Mouse (Mus musculus) neural tube, embryonic 11.5 days (tissue): ENCODE measurements around the gene Mtus2. TPM values are rescaled to one million over a fixed set of nuclear protein-coding genes. Genes with fewer than 3 reads are reported as not detected.

ENCODE experiments used
- ATAC-seq: fragments of 200-750 bp; cut with Nextera tagmentation; 2 replicates; pipeline ENCODE4 v1.8.0; 2017; ENCODE audit warnings: moderate number of reproducible peaks, mild to moderate bottlenecking, moderate TSS enrichment, moderate library complexity; ENCODE audit not compliant: insufficient read depth, low FRiP score, low TSS enrichment
- DNase-seq: peaks from one replicate; pipeline ENCODE4 v3.0.0-alpha.2; 2015; ENCODE audit warnings: low spot score
- H3K27ac ChIP-seq: fragments of 300-500 bp; sonication (generic); 2 replicates; pipeline ENCODE4 v1.5.1; 2014; ENCODE audit warnings: low read depth, mild to moderate bottlenecking, low read length
- H3K27me3 ChIP-seq: fragments of 300-500 bp; sonication (generic); 2 replicates; pipeline ENCODE4 v1.6.1; 2014; ENCODE audit warnings: mild to moderate bottlenecking, low read length, mixed read lengths; ENCODE audit not compliant: control insufficient read depth, insufficient read depth
- H3K36me3 ChIP-seq: fragments of 300-500 bp; sonication (generic); 2 replicates; pipeline ENCODE4 v1.6.1; 2014; ENCODE audit warnings: mild to moderate bottlenecking, low read length, moderate library complexity, mixed read lengths; ENCODE audit not compliant: control insufficient read depth, insufficient read depth
- H3K4me1 ChIP-seq: fragments of 300-500 bp; sonication (generic); 2 replicates; pipeline ENCODE4 v1.6.1; 2014; ENCODE audit warnings: low read length, mixed read lengths; ENCODE audit not compliant: control insufficient read depth, insufficient read depth
- H3K4me2 ChIP-seq: fragments of 300-500 bp; sonication (generic); 2 replicates; pipeline ENCODE4 v1.6.1; 2014; ENCODE audit warnings: low read depth, mild to moderate bottlenecking, moderate library complexity
- H3K4me3 ChIP-seq: fragments of 300-500 bp; sonication (generic); 2 replicates; pipeline ENCODE4 v1.5.1; 2014; ENCODE audit warnings: low read depth, low read length
- H3K9ac ChIP-seq: fragments of 300-500 bp; sonication (generic); 2 replicates; pipeline ENCODE4 v1.6.1; 2014; ENCODE audit warnings: mild to moderate bottlenecking, low read length
- H3K9me3 ChIP-seq: fragments of 300-500 bp; sonication (generic); 2 replicates; pipeline ENCODE4 v1.6.1; 2016; ENCODE audit warnings: low read length; ENCODE audit not compliant: control insufficient read depth
- WGBS: fragments of 180-500 bp; shearing (Covaris S2); extraction: QIAGEN DNeasy Blood & Tissue Kit; methylation state at CpG from one replicate; pipeline ENCODE4 v1.1.7; 2014; 5-methylcytosine and 5-hydroxymethylcytosine counted together
- polyA plus RNA-seq: library from polyadenylated mRNA; unstranded; fragments of >200 nt; fragmentation: Nextera tagmentation; extraction: Ambion mirVana; gene quantifications from 2 replicates; pipeline ENCODE4 v1.2.1, GENCODE M21; 2014

Gene Mtus2
- polyA plus RNA-seq, 1 experiment from 2014 or later: 27.5 TPM

DNA sequence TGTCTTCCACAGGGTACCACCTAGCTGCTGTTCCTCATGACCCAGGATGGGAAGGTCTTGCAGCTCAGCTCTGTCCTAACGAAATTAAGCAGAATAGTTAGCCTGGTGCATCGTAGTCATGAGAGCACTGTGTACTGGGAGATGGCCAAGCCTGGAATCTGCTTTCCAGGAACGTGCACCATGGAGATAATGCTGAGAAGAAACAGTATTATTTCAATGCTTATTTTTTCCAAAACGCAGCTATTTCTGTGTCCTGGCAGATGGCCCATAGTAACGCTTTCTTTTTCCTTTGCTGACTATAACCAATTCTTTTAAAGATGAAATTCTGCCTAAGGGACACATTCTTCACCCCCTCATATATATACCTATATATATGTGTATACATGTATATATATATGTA lies 108.1 kb downstream of the Mtus2 start:
- DNase-seq (no peak), ATAC-seq (no peak)
- H3K27ac ChIP-seq: no peak overlapping the region
- H3K9ac ChIP-seq: no peak overlapping the region
- no peaks in the 10 kb centered on the region for H3K4me1 ChIP-seq
- H3K9me3 ChIP-seq: no peaks in the 10 kb centered on the region
- H3K27me3 ChIP-seq: no peaks in the 10 kb centered on the region
- H3K36me3 ChIP-seq: no peaks in the 10 kb centered on the region
- H3K4me3 ChIP-seq: no peak overlapping the region
- no peak overlapping the region for H3K4me2 ChIP-seq
- 76% methylated on average over 5 of the region's 5 CpGs for WGBS

GRCm38 (mm10) chr5:148069909-148070308 lies 112.8 kb downstream of the Mtus2 start:
- ATAC-seq (no peak), DNase-seq (peak; percentile 51)
- Histone ChIP-seq H3K4me1 (no peaks in the 10 kb centered on the region), H3K9ac (no peak overlapping the region), H3K36me3 (no peaks in the 10 kb centered on the region), H3K4me2 (no peak overlapping the region), H3K4me3 (no peak overlapping the region), H3K27ac (no peak overlapping the region), H3K9me3 (no peaks in the 10 kb centered on the region), H3K27me3 (no peaks in the 10 kb centered on the region)
- 18% methylated on average over 4 of the region's 4 CpGs for WGBS

DNA sequence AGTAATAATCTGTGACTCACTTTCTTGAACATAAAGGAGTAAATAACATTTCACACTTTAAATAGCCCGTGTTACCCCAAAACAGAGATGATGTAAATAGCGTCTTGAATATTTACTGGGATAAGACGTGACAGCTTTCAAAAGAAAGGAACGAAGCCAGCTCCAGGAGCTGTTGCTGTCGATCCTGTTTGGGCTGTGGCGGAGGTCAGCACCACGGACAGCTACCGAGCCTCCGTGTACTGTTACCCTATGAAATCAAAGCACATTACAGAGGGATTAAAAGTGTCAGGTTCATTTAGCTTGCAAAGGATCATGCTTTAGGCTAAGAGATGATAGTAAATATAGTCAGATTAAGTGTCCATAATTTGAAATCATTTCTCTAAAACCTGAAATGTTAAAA lies 114.7 kb downstream of the Mtus2 start:
- Histone ChIP-seq H3K4me3 (no peak overlapping the region), H3K4me2 (no peak overlapping the region), H3K9me3 (no peaks in the 10 kb centered on the region), H3K27ac (no peak overlapping the region), H3K36me3 (no peaks in the 10 kb centered on the region), H3K9ac (no peak overlapping the region), H3K4me1 (no peaks in the 10 kb centered on the region), H3K27me3 (no peaks in the 10 kb centered on the region)
- ATAC-seq (no peak), DNase-seq (peak; percentile 51)
- WGBS: 9% methylated on average over 9 of the region's 9 CpGs

- H3K36me3 ChIP-seq: no peaks in the 10 kb centered on the region
- DNase-seq: no peak
- H3K4me2 ChIP-seq: no peak overlapping the region
- H3K9me3 ChIP-seq: no peaks in the 10 kb centered on the region
- H3K4me3 ChIP-seq: no peak overlapping the region
- no peaks in the 10 kb centered on the region for H3K4me1 ChIP-seq
- H3K27me3 ChIP-seq: no peaks in the 10 kb centered on the region
- 85% methylated on average over 5 of the region's 5 CpGs for WGBS
- H3K9ac ChIP-seq: no peak overlapping the region
- ATAC-seq: no peak
- no peak overlapping the region for H3K27ac ChIP-seq
Measured at GRCm38 (mm10) chr5:148073461-148073860, 116.3 kb downstream of the Mtus2 start.

GRCm38 (mm10) chr5:148079732-148080131 lies 122.6 kb downstream of the Mtus2 start:
- H3K27me3 ChIP-seq: no peaks in the 10 kb centered on the region
- no peaks in the 10 kb centered on the region for H3K4me1 ChIP-seq
- no peaks in the 10 kb centered on the region for H3K9me3 ChIP-seq
- ATAC-seq (no peak), DNase-seq (no peak)
- no peak overlapping the region for H3K27ac ChIP-seq
- H3K4me3 ChIP-seq: no peak overlapping the region
- H3K9ac ChIP-seq: no peak overlapping the region
- no peak overlapping the region for H3K4me2 ChIP-seq
- H3K36me3 ChIP-seq: no peaks in the 10 kb centered on the region
- 85% methylated on average over 3 of the region's 3 CpGs for WGBS

GRCm38 (mm10) chr5:148083541-148083940 lies 126.4 kb downstream of the Mtus2 start:
- Histone ChIP-seq H3K4me1 (no peaks in the 10 kb centered on the region), H3K36me3 (no peaks in the 10 kb centered on the region), H3K9ac (no peak overlapping the region), H3K4me3 (no peak overlapping the region), H3K9me3 (no peaks in the 10 kb centered on the region), H3K4me2 (no peak overlapping the region), H3K27me3 (no peaks in the 10 kb centered on the region), H3K27ac (no peak overlapping the region)
- ATAC-seq (no peak), DNase-seq (no peak)
- 95% methylated on average over 1 of the region's 1 CpGs for WGBS

GRCm38 (mm10) chr5:148084766-148085165 lies 127.6 kb downstream of the Mtus2 start:
- Histone ChIP-seq H3K4me2 (no peak overlapping the region), H3K4me3 (no peak overlapping the region), H3K36me3 (no peaks in the 10 kb centered on the region), H3K27ac (no peak overlapping the region), H3K9ac (no peak overlapping the region), H3K4me1 (no peaks in the 10 kb centered on the region), H3K27me3 (no peaks in the 10 kb centered on the region), H3K9me3 (no peaks in the 10 kb centered on the region)
- ATAC-seq (no peak), DNase-seq (no peak)
- WGBS: 82% methylated on average over 5 of the region's 5 CpGs

- no peak for ATAC-seq
- Histone ChIP-seq H3K9me3 (no peaks in the 10 kb centered on the region), H3K4me1 (no peaks in the 10 kb centered on the region), H3K27me3 (no peaks in the 10 kb centered on the region), H3K4me3 (no peak overlapping the region), H3K36me3 (no peaks in the 10 kb centered on the region), H3K27ac (no peak overlapping the region), H3K9ac (no peak overlapping the region), H3K4me2 (no peak overlapping the region)
- 76% methylated on average over 3 of the region's 3 CpGs for WGBS
- DNase-seq: no peak
Measured at GRCm38 (mm10) chr5:148087796-148088195, 130.7 kb downstream of the Mtus2 start.

DNA sequence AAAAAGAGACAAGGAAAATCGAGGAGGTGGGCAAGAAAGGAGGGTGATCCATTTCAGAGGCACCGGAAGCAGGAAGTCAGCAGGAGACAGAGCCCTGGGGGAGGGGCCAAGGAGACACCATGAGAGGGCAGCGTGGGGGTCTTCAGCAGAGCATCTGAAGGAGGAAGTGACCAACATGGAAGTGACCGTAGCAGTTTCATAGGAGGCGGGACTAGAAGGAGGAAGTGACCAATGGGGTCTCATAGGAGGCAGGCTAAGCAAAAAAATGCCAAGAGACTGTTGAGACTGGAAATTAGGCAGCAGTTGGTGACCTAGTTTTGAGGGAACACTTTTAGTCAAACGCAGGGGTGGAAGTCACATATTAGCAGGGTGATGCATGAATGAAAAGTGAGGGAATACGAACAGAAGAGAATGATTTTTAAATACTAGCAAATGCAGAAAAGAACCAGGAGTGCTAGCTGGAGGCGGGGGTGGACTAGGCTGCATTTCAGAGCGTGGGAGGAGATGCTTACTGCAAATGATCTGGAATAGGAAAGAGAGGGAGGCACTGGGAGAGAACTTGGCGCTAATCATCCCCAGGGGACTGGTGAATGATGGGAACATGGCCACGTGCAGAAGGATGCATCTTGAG lies 133.2 kb downstream of the Mtus2 start:
- DNase-seq (no peak), ATAC-seq (no peak)
- H3K27me3 ChIP-seq: no peaks in the 10 kb centered on the region
- H3K36me3 ChIP-seq: no peaks in the 10 kb centered on the region
- no peaks in the 10 kb centered on the region for H3K9me3 ChIP-seq
- H3K4me2 ChIP-seq: no peak overlapping the region
- H3K27ac ChIP-seq: no peak overlapping the region
- H3K4me1 ChIP-seq: no peaks in the 10 kb centered on the region
- no peak overlapping the region for H3K9ac ChIP-seq
- WGBS: 78% methylated on average over 11 of the region's 11 CpGs
- H3K4me3 ChIP-seq: no peak overlapping the region
